Mouse (Mus musculus) liver, embryonic 14.5 days (tissue): ENCODE data around the gene Endou.

ENCODE experiments used
- CTCF ChIP-seq: IDR thresholded peaks from 2 replicates; pipeline ENCODE4 v1.5.1; 2016; ENCODE audit warnings: antibody characterized with exemption, low read depth, control low read depth
- EP300 ChIP-seq: IDR thresholded peaks from 2 replicates; pipeline ENCODE4 v1.6.1; 2016; ENCODE audit warnings: antibody characterized with exemption, low read depth

DNA sequence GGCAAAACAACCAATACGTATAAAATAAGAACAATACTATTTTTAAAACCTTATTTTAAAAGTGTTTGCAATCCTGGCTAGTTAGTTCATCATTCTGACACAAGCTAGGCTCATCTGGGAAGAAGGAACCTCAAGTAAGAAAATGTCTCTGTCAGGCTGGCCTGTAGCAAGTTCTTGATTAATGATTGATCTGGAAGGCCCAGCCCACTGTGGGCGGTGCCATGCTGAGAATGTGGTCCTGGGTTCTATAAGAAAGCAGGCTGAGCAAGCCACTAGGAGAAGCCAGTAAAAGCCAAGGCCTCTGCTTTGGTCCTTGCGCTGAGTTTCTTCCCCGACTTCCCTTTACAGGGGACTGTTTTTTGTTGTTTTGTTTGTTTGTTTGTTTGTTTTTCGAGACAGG is 21.4 kb upstream of the Endou start:
- no peak for TF ChIP-seq CTCF
- no peak for TF ChIP-seq EP300
